Mouse (Mus musculus) midbrain, embryonic 12.5 days (tissue): Measurements from ENCODE around the gene Olfr266. TPM values are rescaled to one million over a fixed set of nuclear protein-coding genes. Genes with fewer than 3 reads are reported as not detected.

ENCODE experiments used
- polyA plus RNA-seq: library from polyadenylated mRNA; unstranded; fragments of >200 nt; fragmentation: Nextera tagmentation; extraction: Ambion mirVana; gene quantifications from 2 replicates; pipeline ENCODE4 v1.2.1, GENCODE M21; 2016

Gene Olfr266
- polyA plus RNA-seq, 1 experiment from 2014 or later = not detected

Other genes starting within 250 kb of the Olfr266 start
- 19.5 and 20.2 TPM in 2 replicates for gene Lrif1, start 141.3 kb downstream of the Olfr266 start, polyA plus RNA-seq
- gene Cd53, start 36.1 kb downstream of the Olfr266 start, polyA plus RNA-seq = 3.6 and 4.4 TPM in 2 replicates
- gene Kcna3, start 209.9 kb upstream of the Olfr266 start, polyA plus RNA-seq = 8.9 and 10.1 TPM in 2 replicates